Mouse (Mus musculus): ENCODE results near the gene Nup210l.

DNA sequence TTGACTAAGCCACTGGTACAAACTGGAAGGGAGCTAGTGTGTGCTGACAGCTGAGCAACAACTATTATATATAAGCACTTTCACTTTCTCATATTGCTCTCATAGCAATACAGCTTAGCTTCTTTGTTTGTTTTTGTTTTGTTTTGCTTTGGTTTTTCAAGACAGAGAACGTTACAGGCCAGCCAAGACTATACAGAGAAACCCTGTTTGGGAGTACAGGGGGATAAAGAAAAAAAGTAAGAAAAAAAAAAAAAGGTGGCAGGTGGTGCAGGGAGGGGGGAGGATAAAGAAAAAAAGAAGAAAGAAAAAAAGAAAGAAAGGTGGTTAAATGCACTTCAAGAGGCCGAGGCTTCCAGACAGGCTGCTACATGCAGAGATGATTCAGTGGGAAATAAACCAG lies 141.5 kb downstream of the Nup210l start:
- no peak for TF ChIP-seq POLR2A (IDR thresholded peaks at IDR 0.05; ENCODE audit: low read depth, low read length)
- TF ChIP-seq CTCF (IDR thresholded peaks at IDR 0.05; ENCODE audit: extremely low read depth, insufficient read depth, insufficient read length, insufficient replicate concordance) = no peak

Measured in spleen, adult 2 months (tissue).